Mouse (Mus musculus): Measurements from ENCODE around the gene Cacna2d1. TPM values are rescaled to one million over a fixed set of nuclear protein-coding genes. Genes with fewer than 3 reads are reported as not detected.

Gene Cacna2d1
- polyA plus RNA-seq, 1 experiment from 2014 or later = 26.5 TPM

DNA sequence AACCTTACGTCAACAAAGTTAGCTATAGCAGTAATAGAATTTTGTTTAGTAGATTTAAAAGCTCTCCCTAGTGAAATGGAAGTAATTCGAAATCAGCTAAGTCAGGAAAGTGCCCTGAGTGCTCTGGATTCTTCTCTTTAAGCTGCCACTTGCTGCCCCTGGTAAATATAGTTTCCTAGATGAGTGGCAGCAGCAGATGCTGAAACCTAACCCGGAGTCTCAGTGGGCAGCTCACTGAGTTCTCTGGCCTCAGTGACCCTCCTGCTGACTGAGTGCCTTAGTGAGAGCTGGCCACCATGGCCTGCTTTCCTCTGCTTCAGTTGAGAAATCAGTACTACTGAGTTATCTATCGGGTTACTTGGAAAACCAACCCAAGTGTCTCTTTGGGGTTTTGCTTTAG lies 37.3 kb downstream of the Cacna2d1 start:
- Histone ChIP-seq H3K4me1 (replicated peaks; ENCODE audit: control insufficient read depth, insufficient read depth, low read length) (no peaks in the 10 kb centered on the region), H3K27ac (ENCODE audit: low read depth, low read length) (no peak overlapping the region), H3K4me2 (replicated peaks; ENCODE audit: low read depth, low read length) (no peak overlapping the region), H3K9me3 (ENCODE audit: control insufficient read depth, low read length) (no peaks in the 10 kb centered on the region), H3K36me3 (ENCODE audit: control insufficient read depth, insufficient read depth, low read length) (no peaks in the 10 kb centered on the region), H3K27me3 (ENCODE audit: control insufficient read depth, insufficient read depth, low read length) (peaks cover 23% of the 10 kb centered on the region), H3K4me3 (ENCODE audit: low read depth, low read length) (no peak overlapping the region), H3K9ac (ENCODE audit: low read depth, low read length) (no peak overlapping the region)
- DNase-seq (ENCODE audit: low spot score) = no peak
- no peak for ATAC-seq (ENCODE audit: low FRiP score)
- WGBS = 77% methylated on average over 4 of the region's 4 CpGs

GRCm38 (mm10) chr5:15972351-15972750 lies 37.9 kb downstream of the Cacna2d1 start:
- Histone ChIP-seq H3K4me1 (replicated peaks; ENCODE audit: control insufficient read depth, insufficient read depth, low read length) (no peaks in the 10 kb centered on the region), H3K9ac (ENCODE audit: low read depth, low read length) (no peak overlapping the region), H3K4me2 (replicated peaks; ENCODE audit: low read depth, low read length) (no peak overlapping the region), H3K9me3 (ENCODE audit: control insufficient read depth, low read length) (no peaks in the 10 kb centered on the region), H3K27me3 (ENCODE audit: control insufficient read depth, insufficient read depth, low read length) (peaks cover 28% of the 10 kb centered on the region), H3K27ac (ENCODE audit: low read depth, low read length) (no peak overlapping the region), H3K36me3 (ENCODE audit: control insufficient read depth, insufficient read depth, low read length) (no peaks in the 10 kb centered on the region), H3K4me3 (ENCODE audit: low read depth, low read length) (no peak overlapping the region)
- DNase-seq (ENCODE audit: low spot score) (no peak), ATAC-seq (ENCODE audit: low FRiP score) (no peak)
- WGBS = 69% methylated on average over 1 of the region's 1 CpGs

DNA sequence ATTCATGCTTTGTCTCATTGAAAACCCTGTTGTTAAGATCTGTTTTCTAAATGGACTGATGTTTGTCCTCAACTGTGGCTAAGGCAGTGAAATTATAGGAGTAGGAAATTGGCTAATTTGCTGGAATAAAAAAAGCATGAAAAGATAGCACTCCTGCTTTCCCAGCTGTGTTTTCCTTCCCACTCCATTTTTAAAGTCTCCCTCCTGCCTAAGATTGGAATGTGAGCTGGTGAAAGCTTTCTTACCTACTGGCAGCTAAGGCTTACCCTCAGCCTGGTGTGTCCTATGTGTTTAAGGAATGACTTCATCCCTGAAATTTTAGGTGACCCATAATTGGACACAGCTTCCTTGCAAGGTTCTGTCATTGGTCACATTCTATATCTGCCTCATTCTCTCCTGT lies 40.2 kb downstream of the Cacna2d1 start:
- Histone ChIP-seq H3K9ac (ENCODE audit: low read depth, low read length) (no peak overlapping the region), H3K4me3 (ENCODE audit: low read depth, low read length) (no peak overlapping the region)
- DNase-seq (ENCODE audit: low spot score) = no peak

GRCm38 (mm10) chr5:15979225-15979624 lies 44.7 kb downstream of the Cacna2d1 start:
- H3K4me3 ChIP-seq (ENCODE audit: low read depth, low read length) = no peak overlapping the region
- H3K27ac ChIP-seq (ENCODE audit: low read depth, low read length) = no peak overlapping the region
- H3K27me3 ChIP-seq (ENCODE audit: control insufficient read depth, insufficient read depth, low read length) = peaks cover 72% of the 10 kb centered on the region
- no peaks in the 10 kb centered on the region for H3K9me3 ChIP-seq (ENCODE audit: control insufficient read depth, low read length)
- no peak for ATAC-seq (ENCODE audit: low FRiP score)
- no peaks in the 10 kb centered on the region for H3K4me1 ChIP-seq (replicated peaks; ENCODE audit: control insufficient read depth, insufficient read depth, low read length)
- DNase-seq (ENCODE audit: low spot score) = no peak
- H3K4me2 ChIP-seq (replicated peaks; ENCODE audit: low read depth, low read length) = no peak overlapping the region
- no peaks in the 10 kb centered on the region for H3K36me3 ChIP-seq (ENCODE audit: control insufficient read depth, insufficient read depth, low read length)
- 79% methylated on average over 2 of the region's 2 CpGs for WGBS
- H3K9ac ChIP-seq (ENCODE audit: low read depth, low read length) = no peak overlapping the region

More for the DNA sequence above, 40.2 kb downstream of the Cacna2d1 start:
- Histone ChIP-seq H3K27ac (ENCODE audit: low read depth, low read length) (no peak overlapping the region), H3K27me3 (ENCODE audit: control insufficient read depth, insufficient read depth, low read length) (peaks cover 50% of the 10 kb centered on the region), H3K4me2 (replicated peaks; ENCODE audit: low read depth, low read length) (no peak overlapping the region), H3K4me1 (replicated peaks; ENCODE audit: control insufficient read depth, insufficient read depth, low read length) (no peaks in the 10 kb centered on the region), H3K36me3 (ENCODE audit: control insufficient read depth, insufficient read depth, low read length) (no peaks in the 10 kb centered on the region), H3K9me3 (ENCODE audit: control insufficient read depth, low read length) (no peaks in the 10 kb centered on the region)
- no peak for ATAC-seq (ENCODE audit: low FRiP score)

DNA sequence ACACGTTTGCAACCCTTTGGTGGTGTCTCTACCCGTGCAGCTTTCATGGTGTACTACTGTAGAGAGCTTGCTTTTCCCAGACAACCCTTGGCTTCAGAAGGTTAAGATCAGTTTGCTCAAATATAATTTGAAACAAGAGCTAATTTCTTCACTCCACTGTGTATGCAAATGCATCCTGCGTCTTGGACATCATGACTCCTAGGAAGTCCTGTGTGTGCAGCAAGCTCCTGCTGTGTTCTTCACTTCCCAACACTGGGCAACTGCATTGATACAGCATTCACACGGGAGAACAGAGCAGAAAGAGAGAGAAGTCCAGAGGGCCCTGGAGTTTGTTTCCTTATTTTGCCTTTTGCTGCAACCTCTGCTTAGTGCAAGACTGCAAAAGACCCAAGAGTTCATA lies 48.1 kb downstream of the Cacna2d1 start:
- Histone ChIP-seq H3K4me1 (replicated peaks; ENCODE audit: control insufficient read depth, insufficient read depth, low read length) (no peaks in the 10 kb centered on the region; the same call in 1 of the 2 replicates), H3K4me3 (ENCODE audit: low read depth, low read length) (no peak overlapping the region), H3K4me2 (replicated peaks; ENCODE audit: low read depth, low read length) (no peak overlapping the region), H3K27me3 (ENCODE audit: control insufficient read depth, insufficient read depth, low read length) (peaks cover 65% of the 10 kb centered on the region), H3K27ac (ENCODE audit: low read depth, low read length) (no peak overlapping the region), H3K9me3 (ENCODE audit: control insufficient read depth, low read length) (no peaks in the 10 kb centered on the region), H3K9ac (ENCODE audit: low read depth, low read length) (no peak overlapping the region), H3K36me3 (ENCODE audit: control insufficient read depth, insufficient read depth, low read length) (no peaks in the 10 kb centered on the region)
- ATAC-seq (ENCODE audit: low FRiP score) = no peak
- no peak for DNase-seq (ENCODE audit: low spot score)
- WGBS = 35% methylated on average over 4 of the region's 4 CpGs

GRCm38 (mm10) chr5:15983354-15983753 lies 48.9 kb downstream of the Cacna2d1 start:
- Histone ChIP-seq H3K4me2 (replicated peaks; ENCODE audit: low read depth, low read length) (no peak overlapping the region), H3K9me3 (ENCODE audit: control insufficient read depth, low read length) (no peaks in the 10 kb centered on the region), H3K4me1 (replicated peaks; ENCODE audit: control insufficient read depth, insufficient read depth, low read length) (no peaks in the 10 kb centered on the region; the same call in 1 of the 2 replicates), H3K27me3 (ENCODE audit: control insufficient read depth, insufficient read depth, low read length) (peaks cover 58% of the 10 kb centered on the region), H3K36me3 (ENCODE audit: control insufficient read depth, insufficient read depth, low read length) (no peaks in the 10 kb centered on the region), H3K27ac (ENCODE audit: low read depth, low read length) (no peak overlapping the region), H3K9ac (ENCODE audit: low read depth, low read length) (no peak overlapping the region), H3K4me3 (ENCODE audit: low read depth, low read length) (no peak overlapping the region)
- DNase-seq (ENCODE audit: low spot score) (peak; percentile 38), ATAC-seq (ENCODE audit: low FRiP score) (no peak)
- WGBS = 17% methylated on average over 5 of the region's 5 CpGs

DNA sequence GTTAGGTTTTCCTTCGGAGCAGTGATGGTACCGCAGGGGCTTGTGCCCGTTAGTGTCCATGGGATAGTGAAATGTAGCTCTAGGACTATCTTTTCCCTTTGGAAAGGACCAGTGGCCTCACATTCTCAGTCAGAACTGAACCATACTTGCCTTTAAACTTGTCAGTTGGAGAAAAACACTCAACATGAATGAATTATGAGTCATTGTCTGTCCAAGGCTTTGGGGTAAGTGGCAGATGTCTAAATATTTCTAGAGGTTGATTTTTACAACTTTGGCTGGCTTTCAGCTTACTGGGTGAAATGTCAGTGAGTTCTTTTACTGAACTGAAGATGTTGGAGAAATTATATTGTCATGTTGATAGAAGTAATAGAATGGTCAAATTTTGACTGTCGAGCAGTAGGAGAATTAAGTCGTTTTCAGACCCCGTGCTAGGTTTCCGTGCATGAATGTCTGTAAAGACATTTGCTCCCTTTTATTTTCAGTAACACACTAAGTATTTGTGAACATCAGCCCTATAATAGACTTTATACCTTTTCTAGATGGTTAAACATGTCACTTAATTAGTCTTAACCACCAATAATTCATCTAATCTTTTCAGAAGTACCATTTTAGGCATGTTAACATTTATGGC lies 50.9 kb downstream of the Cacna2d1 start:
- H3K27me3 ChIP-seq (ENCODE audit: control insufficient read depth, insufficient read depth, low read length) = peaks cover 52% of the 10 kb centered on the region
- H3K9me3 ChIP-seq (ENCODE audit: control insufficient read depth, low read length) = no peaks in the 10 kb centered on the region
- DNase-seq (ENCODE audit: low spot score) = no peak
- WGBS = 40% methylated on average over 7 of the region's 7 CpGs
- no peaks in the 10 kb centered on the region; the same call in 1 of the 2 replicates for H3K4me1 ChIP-seq (replicated peaks; ENCODE audit: control insufficient read depth, insufficient read depth, low read length)
- H3K4me3 ChIP-seq (ENCODE audit: low read depth, low read length) = no peak overlapping the region
- no peak overlapping the region for H3K4me2 ChIP-seq (replicated peaks; ENCODE audit: low read depth, low read length)
- H3K27ac ChIP-seq (ENCODE audit: low read depth, low read length) = no peak overlapping the region
- no peaks in the 10 kb centered on the region for H3K36me3 ChIP-seq (ENCODE audit: control insufficient read depth, insufficient read depth, low read length)
- H3K9ac ChIP-seq (ENCODE audit: low read depth, low read length) = no peak overlapping the region
- no peak; the same call in 1 of the 2 replicates for ATAC-seq (ENCODE audit: low FRiP score)

DNA sequence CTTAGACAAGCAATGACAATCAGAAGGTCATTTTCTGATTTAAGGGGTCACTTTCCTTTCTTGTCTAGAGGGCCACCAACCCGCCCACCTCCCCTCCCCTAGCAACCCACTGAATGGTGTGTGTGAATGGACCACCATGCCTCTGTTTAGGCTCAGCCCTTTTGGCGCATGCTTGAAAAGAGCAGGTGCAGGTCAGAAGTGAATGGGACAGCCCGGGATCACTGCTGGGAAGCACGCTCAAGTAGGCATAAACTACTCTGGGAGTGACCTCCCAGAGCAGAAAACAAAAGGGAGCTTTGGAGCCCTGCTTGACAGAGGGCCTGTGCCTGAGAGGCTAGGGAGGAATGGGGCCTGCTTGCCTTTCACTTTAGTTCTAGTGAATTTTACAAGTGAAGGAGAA lies 51.4 kb downstream of the Cacna2d1 start:
- ATAC-seq (ENCODE audit: low FRiP score) (peak; percentile 97), DNase-seq (ENCODE audit: low spot score) (peak; percentile 81)
- Histone ChIP-seq H3K4me1 (replicated peaks; ENCODE audit: control insufficient read depth, insufficient read depth, low read length) (no peaks in the 10 kb centered on the region; the same call in 1 of the 2 replicates), H3K27ac (ENCODE audit: low read depth, low read length) (no peak overlapping the region), H3K4me3 (ENCODE audit: low read depth, low read length) (no peak overlapping the region), H3K27me3 (ENCODE audit: control insufficient read depth, insufficient read depth, low read length) (peaks cover 48% of the 10 kb centered on the region), H3K36me3 (ENCODE audit: control insufficient read depth, insufficient read depth, low read length) (no peaks in the 10 kb centered on the region), H3K9ac (ENCODE audit: low read depth, low read length) (no peak overlapping the region), H3K9me3 (ENCODE audit: control insufficient read depth, low read length) (no peaks in the 10 kb centered on the region), H3K4me2 (replicated peaks; ENCODE audit: low read depth, low read length) (no peak overlapping the region)
- 19% methylated on average over 4 of the region's 4 CpGs for WGBS

DNA sequence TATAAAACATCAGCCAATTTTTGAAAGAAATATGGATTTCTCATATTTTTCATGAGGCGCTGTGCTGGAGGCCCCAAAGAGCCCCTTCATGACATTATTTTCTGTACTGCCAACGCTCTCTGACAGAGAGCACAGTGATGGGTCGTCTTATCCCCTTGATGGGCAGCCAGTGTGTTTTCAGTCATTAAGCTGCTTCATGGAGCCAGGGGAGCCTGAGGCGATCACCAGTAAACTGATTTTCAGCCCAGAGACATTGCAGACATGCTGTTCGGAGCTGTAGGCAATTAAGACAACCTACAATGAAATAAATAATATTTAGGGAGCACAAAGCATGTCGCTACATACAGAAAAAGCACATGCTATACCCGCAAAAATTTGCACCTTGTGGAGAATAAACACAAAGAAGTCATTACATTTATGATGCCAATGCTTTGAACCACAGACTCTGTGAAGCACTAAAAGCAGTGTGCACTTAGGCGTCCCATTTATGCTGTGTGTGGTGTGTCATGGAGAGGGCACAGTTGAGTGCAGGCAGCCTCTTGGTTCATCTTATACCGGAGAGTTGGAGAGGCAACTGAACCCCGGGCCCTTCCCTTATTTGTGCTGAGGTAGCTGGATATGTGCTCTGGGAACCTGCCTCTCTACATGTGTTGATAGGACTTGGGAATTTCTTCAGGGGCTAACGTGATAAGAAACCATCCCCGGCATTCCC lies 57.1 kb downstream of the Cacna2d1 start:
- peak overlapping the region; percentile 80 for H3K27ac ChIP-seq (ENCODE audit: low read depth, low read length)
- H3K4me2 ChIP-seq (replicated peaks; ENCODE audit: low read depth, low read length) = no peak overlapping the region
- DNase-seq (ENCODE audit: low spot score) (peak; percentile 28), ATAC-seq (ENCODE audit: low FRiP score) (peak; percentile 47)
- H3K9ac ChIP-seq (ENCODE audit: low read depth, low read length) = no peak overlapping the region
- no peak overlapping the region for H3K4me3 ChIP-seq (ENCODE audit: low read depth, low read length)
- H3K36me3 ChIP-seq (ENCODE audit: control insufficient read depth, insufficient read depth, low read length) = no peaks in the 10 kb centered on the region
- no peaks in the 10 kb centered on the region for H3K4me1 ChIP-seq (replicated peaks; ENCODE audit: control insufficient read depth, insufficient read depth, low read length)
- H3K9me3 ChIP-seq (ENCODE audit: control insufficient read depth, low read length) = no peaks in the 10 kb centered on the region
- 69% methylated on average over 12 of the region's 12 CpGs for WGBS
- H3K27me3 ChIP-seq (ENCODE audit: control insufficient read depth, insufficient read depth, low read length) = peaks cover 42% of the 10 kb centered on the region
